Mouse (Mus musculus) myocyte (in vitro differentiated cells): Measurements from ENCODE around the gene Fam198a. TPM values are rescaled to one million over a fixed set of nuclear protein-coding genes. Genes with fewer than 3 reads are reported as not detected.

Experiments
- H3K27me3 ChIP-seq: one replicate; pipeline ENCODE4 v1.6.1; 2011; ENCODE audit not compliant: control insufficient read depth, insufficient read depth, insufficient read length
- H3K36me3 ChIP-seq: one replicate; pipeline ENCODE4 v1.6.1; 2011; ENCODE audit not compliant: control insufficient read depth, insufficient read depth
- H3K4me2 ChIP-seq: one replicate; pipeline ENCODE4 v1.6.1; 2011; ENCODE audit warnings: low read depth, control low read depth
- H3K4me3 ChIP-seq: one replicate; pipeline ENCODE4 v1.5.1; 2011; ENCODE audit warnings: mild to moderate bottlenecking, control low read depth, moderate library complexity
- H3K79me2 ChIP-seq: one replicate; pipeline ENCODE4 v1.6.1; 2011; ENCODE audit not compliant: control insufficient read depth, insufficient read depth
- H3ac ChIP-seq: one replicate; pipeline ENCODE4 v1.6.1; 2011; ENCODE audit not compliant: control insufficient read depth, insufficient read length
- CEBPB ChIP-seq: IDR thresholded peaks from 2 replicates; pipeline ENCODE4 v1.6.1; 2011; ENCODE audit warnings: mild to moderate bottlenecking, moderate library complexity; ENCODE audit not compliant: poor library complexity, insufficient read depth, severe bottlenecking
- E2F4 ChIP-seq: IDR thresholded peaks from one replicate; pipeline ENCODE4 v1.6.1; 2011; ENCODE audit warnings: mild to moderate bottlenecking, control low read depth, moderate library complexity; ENCODE audit not compliant: insufficient read depth
- MAX ChIP-seq: IDR thresholded peaks from one replicate; pipeline ENCODE4 v1.6.1; 2011; ENCODE audit warnings: low read depth, mild to moderate bottlenecking, control low read depth
- MYOD1 ChIP-seq, 3 experiments: IDR thresholded peaks; one replicate each; pipeline ENCODE4 v1.6.1; 2011; ENCODE audit warnings: control low read depth in 2 of 3, low read depth in 2 of 3, mild to moderate bottlenecking in 2 of 3, moderate library complexity in 1 of 3; ENCODE audit not compliant: insufficient read length in 2 of 3, control insufficient read depth in 1 of 3
- MYOG ChIP-seq, 3 experiments: IDR thresholded peaks; one replicate each; pipeline ENCODE4 v1.6.1; 2011; ENCODE audit warnings: control low read depth in 2 of 3, low read depth in 2 of 3, mild to moderate bottlenecking in 2 of 3; ENCODE audit not compliant: insufficient read length in 2 of 3, control insufficient read depth in 1 of 3, insufficient read depth in 1 of 3
- POLR2A ChIP-seq: IDR thresholded peaks from one replicate; pipeline ENCODE4 v1.6.1; 2011; ENCODE audit warnings: low read depth, mild to moderate bottlenecking, control low read depth, moderate library complexity; ENCODE audit not compliant: insufficient read length
- POLR2AphosphoS2 ChIP-seq: IDR thresholded peaks from one replicate; pipeline ENCODE4 v1.6.1; 2011; ENCODE audit warnings: low read depth, control low read depth; ENCODE audit not compliant: insufficient read length
- REST ChIP-seq: IDR thresholded peaks from one replicate; pipeline ENCODE4 v1.6.1; 2011; ENCODE audit warnings: mild to moderate bottlenecking, control low read depth, moderate library complexity; ENCODE audit not compliant: insufficient read depth, insufficient read length
- SRF ChIP-seq: IDR thresholded peaks from one replicate; pipeline ENCODE4 v1.6.1; 2011; ENCODE audit warnings: low read depth; ENCODE audit not compliant: control insufficient read depth, insufficient read length
- TCF12 ChIP-seq: IDR thresholded peaks from one replicate; pipeline ENCODE4 v1.6.1; 2011; ENCODE audit warnings: mild to moderate bottlenecking, control low read depth; ENCODE audit not compliant: poor library complexity, insufficient read depth, severe bottlenecking
- TCF3 ChIP-seq: IDR thresholded peaks from one replicate; pipeline ENCODE4 v1.6.1; 2011; ENCODE audit warnings: low read depth, control low read depth; ENCODE audit not compliant: insufficient read length
- USF1 ChIP-seq: IDR thresholded peaks from one replicate; pipeline ENCODE4 v1.6.1; 2011; ENCODE audit warnings: low read depth, mild to moderate bottlenecking, control low read depth, moderate library complexity
- polyA plus RNA-seq: library from polyadenylated mRNA; unstranded; fragments of >200 nt; fragmentation: generic; extraction: Trizol; gene quantifications from one replicate; pipeline ENCODE4 v1.2.1, GENCODE M21; 2012; ENCODE audit warnings: missing spikeins

The Fam198a gene
- polyA plus RNA-seq, 1 experiment, result 0.02 TPM

- Histone ChIP-seq H3K4me2 (no peak overlapping the region), H3K79me2 (no peaks in the 10 kb centered on the region), H3K4me3 (no peak overlapping the region), H3K36me3 (no peaks in the 10 kb centered on the region), H3K27me3 (peaks cover 32% of the 10 kb centered on the region), H3ac (no peak overlapping the region)
- TF ChIP-seq POLR2A (no peak), MAX (no peak), USF1 (no peak), REST (no peak), MYOD1 (IDR thresholded peaks at IDR 0.05; ENCODE audit: control insufficient read depth in 1 of 3, insufficient read length in 2 of 3, low read depth in 2 of 3) (no peak), E2F4 (no peak), MYOG (IDR thresholded peaks at IDR 0.05; ENCODE audit: control insufficient read depth in 1 of 3, insufficient read depth in 1 of 3, insufficient read length in 2 of 3, low read depth in 2 of 3) (no peak), TCF3 (no peak), SRF (no peak), CEBPB (no peak), POLR2AphosphoS2 (no peak), TCF12 (no peak)
Observed at GRCm38 (mm10) chr9:121936952-121937351, 13.8 kb upstream of the Fam198a start.

GRCm38 (mm10) chr9:121937451-121937864 lies 13.3 kb upstream of the Fam198a start:
- TF ChIP-seq TCF12, result no peak
- no peak for TF ChIP-seq POLR2AphosphoS2
- no peak for TF ChIP-seq MYOD1 (IDR thresholded peaks at IDR 0.05; ENCODE audit: control insufficient read depth in 1 of 3, insufficient read length in 2 of 3, low read depth in 2 of 3)
- TF ChIP-seq TCF3, result no peak
- no peak for TF ChIP-seq MAX
- no peak for TF ChIP-seq REST
- TF ChIP-seq E2F4, result no peak
- TF ChIP-seq USF1, result no peak
- TF ChIP-seq SRF, result no peak
- no peak for TF ChIP-seq CEBPB
- no peak for TF ChIP-seq POLR2A
- no peak for TF ChIP-seq MYOG (IDR thresholded peaks at IDR 0.05; ENCODE audit: control insufficient read depth in 1 of 3, insufficient read depth in 1 of 3, insufficient read length in 2 of 3, low read depth in 2 of 3)
- Histone ChIP-seq H3ac (no peak overlapping the region), H3K4me3 (no peak overlapping the region), H3K4me2 (no peak overlapping the region), H3K79me2 (no peaks in the 10 kb centered on the region), H3K36me3 (no peaks in the 10 kb centered on the region), H3K27me3 (peaks cover 32% of the 10 kb centered on the region)

- Histone ChIP-seq H3K4me3 (no peak overlapping the region), H3K4me2 (no peak overlapping the region), H3K27me3 (peaks cover 33% of the 10 kb centered on the region), H3ac (no peak overlapping the region), H3K36me3 (no peaks in the 10 kb centered on the region), H3K79me2 (no peaks in the 10 kb centered on the region)
- TF ChIP-seq POLR2AphosphoS2 (no peak), MYOD1 (IDR thresholded peaks at IDR 0.05; ENCODE audit: control insufficient read depth in 1 of 3, insufficient read length in 2 of 3, low read depth in 2 of 3) (no peak)
Observed at GRCm38 (mm10) chr9:121937944-121938355, 12.8 kb upstream of the Fam198a start.

- TF ChIP-seq POLR2AphosphoS2, result no peak
- TF ChIP-seq TCF3, result no peak
- TF ChIP-seq MYOG (IDR thresholded peaks at IDR 0.05; ENCODE audit: control insufficient read depth in 1 of 3, insufficient read depth in 1 of 3, insufficient read length in 2 of 3, low read depth in 2 of 3), result no peak
- TF ChIP-seq REST, result no peak
- no peak for TF ChIP-seq SRF
- no peak for TF ChIP-seq MAX
- TF ChIP-seq MYOD1 (IDR thresholded peaks at IDR 0.05; ENCODE audit: control insufficient read depth in 1 of 3, insufficient read length in 2 of 3, low read depth in 2 of 3), result no peak
- no peak for TF ChIP-seq E2F4
- no peak for TF ChIP-seq TCF12
- TF ChIP-seq CEBPB, result no peak
- no peak for TF ChIP-seq USF1
- TF ChIP-seq POLR2A, result no peak
- Histone ChIP-seq H3K27me3 (peaks cover 41% of the 10 kb centered on the region), H3K79me2 (no peaks in the 10 kb centered on the region), H3K4me3 (no peak overlapping the region), H3ac (no peak overlapping the region), H3K4me2 (no peak overlapping the region), H3K36me3 (no peaks in the 10 kb centered on the region)
Observed at GRCm38 (mm10) chr9:121943005-121943404, 7.8 kb upstream of the Fam198a start.

- H3K79me2 ChIP-seq, result no peaks in the 10 kb centered on the region
- TF ChIP-seq TCF12 (no peak), TCF3 (no peak), E2F4 (no peak), REST (no peak), POLR2A (no peak), SRF (no peak), MYOG (IDR thresholded peaks at IDR 0.05; ENCODE audit: control insufficient read depth in 1 of 3, insufficient read depth in 1 of 3, insufficient read length in 2 of 3, low read depth in 2 of 3) (no peak), MAX (no peak), CEBPB (no peak)
- no peak overlapping the region for H3K4me2 ChIP-seq
- H3K4me3 ChIP-seq, result no peak overlapping the region
- H3ac ChIP-seq, result no peak overlapping the region
- H3K36me3 ChIP-seq, result no peaks in the 10 kb centered on the region
- peaks cover 42% of the 10 kb centered on the region for H3K27me3 ChIP-seq
Observed at GRCm38 (mm10) chr9:121943628-121944027, 7.2 kb upstream of the Fam198a start.
